Mouse (Mus musculus) embryonic fibroblast, embryonic 13.5 days (primary cell): Measurements from ENCODE around the gene Col4a3bp. TPM values are rescaled to one million over a fixed set of nuclear protein-coding genes. Genes with fewer than 3 reads are reported as not detected.

ENCODE experiments used
- H3K27ac ChIP-seq: 2 replicates; pipeline ENCODE4 v1.5.1; 2012; ENCODE audit warnings: low read length, control low read depth, inconsistent platforms; ENCODE audit not compliant: insufficient read depth
- H3K4me1 ChIP-seq: 2 replicates; pipeline ENCODE4 v1.6.1; 2011; ENCODE audit warnings: low read length; ENCODE audit not compliant: control insufficient read depth, insufficient read depth
- H3K4me3 ChIP-seq: 2 replicates; pipeline ENCODE4 v1.5.1; 2011; ENCODE audit warnings: mild to moderate bottlenecking, control low read depth, low read length; ENCODE audit not compliant: insufficient read depth
- CTCF ChIP-seq: IDR thresholded peaks from 2 replicates; pipeline ENCODE4 v1.5.1; 2011; ENCODE audit warnings: mild to moderate bottlenecking, control low read depth, low read length, moderate library complexity, borderline replicate concordance; ENCODE audit not compliant: insufficient read depth
- POLR2A ChIP-seq: IDR thresholded peaks from 2 replicates; pipeline ENCODE4 v1.6.1; 2011; ENCODE audit warnings: low read depth, mild to moderate bottlenecking, control low read depth, low read length, moderate library complexity
- polyA plus RNA-seq: library from polyadenylated mRNA; stranded (reverse); fragments of >200 nt; gene quantifications from 2 replicates; pipeline ENCODE4 v1.2.4, GENCODE M21; 2011; ENCODE audit warnings: low read depth; ENCODE audit not compliant: missing spikeins, insufficient read length

The Col4a3bp gene
- polyA plus RNA-seq, 1 experiment = 57.0 TPM

DNA sequence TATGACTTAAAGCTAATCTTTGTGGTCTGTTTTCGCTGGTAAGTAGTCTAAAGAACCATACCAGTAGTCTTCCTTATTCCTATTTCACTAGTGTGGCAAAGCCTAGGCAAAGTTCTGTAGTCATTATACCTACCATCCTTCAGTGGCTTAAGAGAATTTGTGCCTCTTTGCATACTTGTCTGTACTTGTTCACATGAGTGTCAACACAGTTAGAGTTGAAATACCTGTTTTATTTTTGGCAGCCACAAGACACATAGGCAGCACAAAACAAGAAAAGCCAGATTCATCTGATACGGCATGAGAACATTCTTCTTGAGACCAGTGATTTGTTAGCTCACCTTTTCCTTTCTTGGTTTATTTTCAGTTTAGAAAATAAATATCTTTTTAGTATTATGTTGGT is 31.8 kb downstream of the Col4a3bp start:
- H3K4me3 ChIP-seq = no peak overlapping the region
- TF ChIP-seq CTCF (no peak), POLR2A (no peak)
- peaks cover 5% of the 10 kb centered on the region; the same call in 1 of the 2 replicates for H3K4me1 ChIP-seq
- no peak overlapping the region for H3K27ac ChIP-seq

DNA sequence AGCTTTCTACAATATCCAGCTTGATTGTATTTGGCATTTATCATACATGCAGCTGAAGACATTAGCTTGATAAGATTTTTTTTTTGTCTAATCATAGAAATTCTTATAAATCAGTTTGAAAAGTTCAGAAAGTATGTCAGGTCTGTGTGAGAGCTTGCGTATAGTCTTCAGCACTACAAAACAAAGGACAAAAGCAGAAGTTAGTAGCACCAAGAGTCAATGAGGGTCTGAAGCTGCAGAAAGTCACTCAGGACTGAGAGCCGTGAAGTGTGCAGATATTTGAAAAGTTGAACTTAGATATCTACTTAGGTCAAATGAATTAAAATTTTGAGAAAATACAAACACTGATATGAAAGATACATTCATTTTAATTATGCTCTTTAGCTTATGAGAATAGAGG is 36.7 kb downstream of the Col4a3bp start:
- Histone ChIP-seq H3K27ac (no peak overlapping the region), H3K4me3 (no peak overlapping the region), H3K4me1 (peaks cover 5% of the 10 kb centered on the region; the same call in 1 of the 2 replicates)
- TF ChIP-seq CTCF (no peak), POLR2A (no peak)

DNA sequence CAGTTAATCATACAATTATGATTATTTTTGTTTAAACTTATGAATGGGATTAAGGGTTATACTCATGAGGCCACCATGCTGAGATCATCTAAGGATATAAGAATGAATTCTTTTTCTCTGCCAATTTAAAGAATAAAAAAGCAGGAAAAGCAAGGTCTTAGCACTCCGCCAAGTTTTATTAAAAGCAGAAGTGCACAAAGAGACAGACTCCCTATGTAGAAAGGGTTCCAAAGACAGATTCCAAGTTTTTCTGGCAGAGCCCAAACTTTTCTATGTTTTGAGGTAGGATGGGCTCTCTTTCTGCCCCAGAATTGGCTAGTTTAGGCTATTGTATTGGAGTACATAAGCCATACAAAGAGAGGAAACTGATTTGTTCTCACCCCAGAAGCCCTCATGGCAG is 37.6 kb downstream of the Col4a3bp start:
- no peak for TF ChIP-seq CTCF
- no peak for TF ChIP-seq POLR2A
- H3K4me1 ChIP-seq = peaks cover 5% of the 10 kb centered on the region; the same call in 1 of the 2 replicates
- no peak overlapping the region for H3K4me3 ChIP-seq
- no peak overlapping the region; the same call in 1 of the 2 replicates for H3K27ac ChIP-seq

DNA sequence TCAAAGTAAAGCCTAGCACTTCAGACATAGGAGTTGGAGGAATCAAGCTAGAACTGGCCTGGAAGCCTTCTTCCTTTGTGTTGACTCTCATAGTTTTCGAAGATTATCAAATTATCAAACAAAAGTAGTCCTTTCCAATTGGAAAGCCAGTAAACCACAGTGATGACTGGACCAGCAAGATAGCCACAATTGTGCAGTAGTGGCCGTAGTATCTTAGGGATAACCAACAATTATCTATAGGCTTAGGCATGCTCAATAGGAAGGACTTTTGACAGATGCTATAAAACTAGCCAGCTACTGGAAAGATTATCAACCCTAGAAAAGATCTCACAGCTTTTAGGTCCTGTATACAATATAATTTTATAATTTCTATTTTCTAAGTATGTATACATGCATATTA is 41.8 kb downstream of the Col4a3bp start:
- Histone ChIP-seq H3K4me3 (no peak overlapping the region), H3K27ac (no peak overlapping the region), H3K4me1 (0 out of 2 replicates have a peak, but pooled peaks cover 2% of the 10 kb centered on the region)
- TF ChIP-seq CTCF = no peak
- no peak for TF ChIP-seq POLR2A

DNA sequence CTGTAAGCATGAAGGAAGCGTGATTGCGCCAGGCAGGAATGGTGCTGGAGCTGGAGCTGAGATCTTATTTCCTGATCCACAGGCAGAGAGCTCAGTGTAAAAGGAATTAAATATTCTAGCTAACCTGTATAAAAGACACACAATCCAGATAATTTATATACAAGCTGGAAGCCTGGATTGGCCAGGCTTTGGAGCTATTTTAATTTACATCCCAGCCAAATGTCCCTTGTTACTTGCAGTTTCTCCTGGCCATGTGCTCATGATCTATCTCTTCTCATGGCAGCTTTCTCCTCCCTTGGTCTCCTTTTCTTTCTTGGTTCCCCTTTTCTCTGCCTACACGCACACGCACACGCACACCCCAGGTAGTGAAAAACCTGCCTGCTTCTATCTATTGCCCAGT is 44.1 kb downstream of the Col4a3bp start:
- Histone ChIP-seq H3K4me3 (no peak overlapping the region), H3K27ac (no peak overlapping the region), H3K4me1 (0 out of 2 replicates have a peak, but pooled peaks cover 2% of the 10 kb centered on the region)
- TF ChIP-seq POLR2A (no peak), CTCF (no peak)

DNA sequence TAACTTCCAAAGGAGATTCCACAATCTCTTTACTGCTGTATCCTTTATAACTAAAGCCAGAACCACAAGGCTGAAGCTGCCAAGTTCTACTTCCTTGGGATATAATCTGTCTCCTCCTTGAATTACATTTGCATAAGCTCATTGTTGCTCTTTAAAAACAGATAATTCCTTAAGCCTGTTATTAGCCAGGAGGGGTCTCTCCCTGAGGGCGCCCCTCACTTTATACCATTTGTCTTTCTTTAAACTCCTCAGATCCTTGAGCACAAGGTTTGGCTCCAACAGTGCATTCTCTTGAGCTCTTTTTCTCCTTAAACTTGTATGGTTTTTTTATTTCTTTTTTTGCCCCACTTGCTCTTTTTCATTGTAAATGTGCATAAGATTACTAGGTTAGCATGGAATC is 46.2 kb downstream of the Col4a3bp start:
- no peak for TF ChIP-seq POLR2A
- no peak for TF ChIP-seq CTCF
- H3K4me3 ChIP-seq = no peak overlapping the region
- 0 out of 2 replicates have a peak, but pooled peaks cover 2% of the 10 kb centered on the region for H3K4me1 ChIP-seq
- H3K27ac ChIP-seq = no peak overlapping the region

DNA sequence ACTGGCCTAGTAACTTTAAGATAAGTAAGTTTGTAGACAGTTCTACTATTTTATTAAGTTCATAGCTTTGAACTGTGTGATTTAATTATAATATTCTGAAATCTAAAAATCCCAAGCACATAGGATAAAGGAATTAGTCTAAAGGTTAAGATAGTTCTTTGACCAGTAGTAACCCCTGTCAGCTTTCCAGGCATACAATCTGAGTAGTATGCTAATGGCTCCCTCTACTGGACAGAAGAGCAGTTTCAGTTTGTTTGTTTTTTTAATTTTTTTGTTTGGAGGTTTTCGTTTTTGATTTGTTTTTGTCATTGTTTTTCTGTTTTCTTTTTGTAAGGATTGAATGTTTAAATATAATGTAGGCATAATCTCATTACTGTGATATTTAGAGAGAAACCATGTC is 51.2 kb downstream of the Col4a3bp start:
- TF ChIP-seq CTCF = 0 out of 2 replicates have a peak, but pooled peaks have one; percentile 11
- TF ChIP-seq POLR2A = no peak
- Histone ChIP-seq H3K4me3 (no peak overlapping the region), H3K4me1 (no peaks in the 10 kb centered on the region), H3K27ac (no peak overlapping the region)

DNA sequence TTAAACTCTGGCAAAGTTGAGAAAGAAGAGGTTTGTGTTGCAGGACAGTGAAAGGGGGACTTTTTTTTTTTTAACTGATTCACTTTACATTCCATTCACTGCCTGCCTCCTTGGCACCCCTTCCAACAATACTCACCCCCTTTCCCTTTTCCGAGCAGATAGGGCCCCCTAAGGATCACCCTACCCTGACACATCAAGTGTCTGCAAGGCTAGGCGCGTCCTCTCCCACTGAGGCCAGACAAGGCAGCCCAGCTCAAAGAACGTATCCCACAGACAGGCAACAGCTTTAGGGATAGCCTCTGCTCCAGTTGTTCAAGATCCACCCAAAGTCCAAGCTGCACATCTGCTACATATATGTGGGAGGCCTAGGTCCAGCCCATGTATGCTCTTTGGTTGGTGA is 51.7 kb downstream of the Col4a3bp start:
- no peak overlapping the region for H3K4me3 ChIP-seq
- no peak overlapping the region for H3K27ac ChIP-seq
- TF ChIP-seq POLR2A = no peak
- H3K4me1 ChIP-seq = no peaks in the 10 kb centered on the region

DNA sequence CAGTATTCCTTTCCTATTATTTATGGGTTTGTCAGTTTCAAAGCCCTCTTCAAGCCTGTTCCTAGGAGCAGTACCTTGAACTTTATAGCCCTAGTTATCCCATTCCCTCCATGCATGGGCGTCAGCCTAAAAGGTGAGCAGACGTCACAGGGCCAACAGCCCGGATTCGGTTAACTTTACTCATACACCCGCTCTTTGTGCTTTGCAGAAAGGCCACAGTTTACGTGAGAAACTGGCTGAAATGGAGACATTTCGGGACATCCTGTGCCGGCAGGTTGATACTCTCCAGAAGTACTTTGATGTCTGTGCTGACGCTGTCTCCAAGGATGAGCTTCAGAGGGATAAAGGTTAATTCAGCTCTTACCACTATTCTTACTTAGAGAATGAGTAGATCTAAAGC is 56.8 kb downstream of the Col4a3bp start:
- no peak overlapping the region for H3K27ac ChIP-seq
- TF ChIP-seq CTCF (no peak), POLR2A (no peak)
- no peak overlapping the region for H3K4me3 ChIP-seq
- no peaks in the 10 kb centered on the region for H3K4me1 ChIP-seq

DNA sequence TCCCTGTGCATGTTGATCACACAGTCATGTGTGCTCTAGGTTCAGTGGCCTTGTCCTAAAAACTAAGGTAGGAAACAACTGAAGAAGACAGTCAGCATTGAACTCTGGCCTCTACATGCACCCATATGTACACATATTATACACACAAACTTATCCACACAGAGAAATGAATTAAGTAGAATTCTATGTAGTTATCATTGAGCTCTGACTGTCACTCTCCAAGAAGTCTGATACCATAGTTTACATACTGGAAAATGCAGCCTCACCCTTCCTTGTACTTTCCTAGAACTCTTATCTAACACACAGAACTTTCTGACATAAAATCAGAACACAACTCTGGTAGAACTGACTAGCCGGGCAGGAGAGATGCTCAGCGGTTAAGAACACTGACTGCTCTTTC is 61.8 kb downstream of the Col4a3bp start:
- no peak for TF ChIP-seq CTCF
- no peak for TF ChIP-seq POLR2A
- H3K27ac ChIP-seq = no peak overlapping the region

DNA sequence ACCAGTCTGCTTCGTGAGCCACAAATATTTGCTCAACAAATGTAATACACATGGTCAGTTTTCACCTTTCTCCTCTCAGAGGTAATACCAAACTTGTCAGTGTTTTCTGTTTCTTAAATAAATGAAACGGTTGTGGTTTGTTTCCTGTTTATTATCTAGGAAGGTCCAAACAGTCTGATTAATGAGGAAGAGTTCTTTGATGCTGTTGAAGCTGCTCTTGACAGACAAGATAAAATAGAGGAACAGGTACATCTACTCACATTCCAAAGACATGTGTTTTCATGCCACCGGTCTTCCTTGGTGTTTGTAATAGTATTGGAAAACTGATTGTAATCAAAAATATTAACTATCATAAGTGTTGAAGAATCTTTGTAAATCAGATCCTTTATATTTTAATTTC is 72.2 kb downstream of the Col4a3bp start:
- H3K4me1 ChIP-seq = no peaks in the 10 kb centered on the region
- TF ChIP-seq POLR2A (no peak), CTCF (no peak)
- H3K27ac ChIP-seq = no peak overlapping the region

More for the DNA sequence above, 61.8 kb downstream of the Col4a3bp start:
- Histone ChIP-seq H3K4me3 (no peak overlapping the region), H3K4me1 (no peaks in the 10 kb centered on the region)

More for the DNA sequence above, 72.2 kb downstream of the Col4a3bp start:
- H3K4me3 ChIP-seq = no peak overlapping the region
